Mouse (Mus musculus): ENCODE data around the gene Nav2.

- TF ChIP-seq CTCF (IDR thresholded peaks at IDR 0.05; ENCODE audit: low read depth, low read length) (no peak), EP300 (IDR thresholded peaks at IDR 0.05; ENCODE audit: insufficient read depth, low read depth, low read length) (no peak)
These were observed 617.0 kb downstream of the Nav2 start for GRCm38 (mm10) chr7:49525348-49526100.

Data from ES-Bruce4 (cell line).